Mouse (Mus musculus): Measurements from ENCODE around the gene Fam181a. TPM values are rescaled to one million over a fixed set of nuclear protein-coding genes. Genes with fewer than 3 reads are reported as not detected.

The Fam181a gene
- polyA plus RNA-seq, 1 experiment from 2014 or later = not detected

- no peaks in the 10 kb centered on the region for H3K9me3 ChIP-seq (ENCODE audit: control insufficient read depth, low read depth, low read length)
- 56% methylated on average over 14 of the region's 14 CpGs for WGBS
- H3K4me3 ChIP-seq (ENCODE audit: low read depth, low read length) = no peak overlapping the region
- no peak overlapping the region for H3K27ac ChIP-seq (ENCODE audit: low read length)
- no peak overlapping the region for H3K9ac ChIP-seq (replicated peaks; ENCODE audit: low read depth, low read length)
- no peaks in the 10 kb centered on the region for H3K36me3 ChIP-seq (ENCODE audit: control insufficient read depth, insufficient read depth, low read length)
- no peak overlapping the region for H3K4me2 ChIP-seq (replicated peaks; ENCODE audit: low read depth, low read length)
- no peaks in the 10 kb centered on the region for H3K4me1 ChIP-seq (ENCODE audit: control insufficient read depth, insufficient read depth, low read length)
- no peaks in the 10 kb centered on the region for H3K27me3 ChIP-seq (ENCODE audit: control insufficient read depth, insufficient read depth, low read length)
- ATAC-seq (ENCODE audit: insufficient number of reproducible peaks, insufficient read depth, low FRiP score, low read depth) = peak; percentile 54
Observed at GRCm38 (mm10) chr12:103338162-103338798, 27.5 kb downstream of the Fam181a start.

DNA sequence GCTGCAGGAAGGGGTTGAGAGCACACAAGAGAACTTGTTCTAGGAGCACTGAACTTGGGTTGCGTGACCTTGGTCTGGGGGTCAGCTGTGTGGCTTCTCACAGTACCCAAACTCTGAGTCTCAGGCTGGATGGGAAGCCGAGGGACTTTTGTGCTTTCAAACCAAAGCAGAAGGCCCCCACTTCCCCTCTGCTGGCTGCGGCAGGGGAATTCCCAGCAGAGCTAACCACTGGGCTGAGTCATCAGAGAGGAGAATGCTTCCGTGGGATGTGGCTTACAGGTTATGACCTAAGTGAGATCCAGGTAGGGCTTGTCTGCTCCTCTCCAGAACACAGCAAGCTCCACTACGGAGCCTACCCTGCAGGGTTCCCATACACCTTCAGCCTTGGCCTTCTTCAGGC lies 30.4 kb downstream of the Fam181a start:
- Histone ChIP-seq H3K27me3 (ENCODE audit: control insufficient read depth, insufficient read depth, low read length) (no peaks in the 10 kb centered on the region), H3K9ac (replicated peaks; ENCODE audit: low read depth, low read length) (no peak overlapping the region), H3K4me1 (ENCODE audit: control insufficient read depth, insufficient read depth, low read length) (no peaks in the 10 kb centered on the region), H3K9me3 (ENCODE audit: control insufficient read depth, low read depth, low read length) (no peaks in the 10 kb centered on the region), H3K27ac (ENCODE audit: low read length) (no peak overlapping the region), H3K4me2 (replicated peaks; ENCODE audit: low read depth, low read length) (no peak overlapping the region), H3K36me3 (ENCODE audit: control insufficient read depth, insufficient read depth, low read length) (no peaks in the 10 kb centered on the region), H3K4me3 (ENCODE audit: low read depth, low read length) (no peak overlapping the region)
- 80% methylated on average over 5 of the region's 5 CpGs for WGBS
- no peak for ATAC-seq (ENCODE audit: insufficient number of reproducible peaks, insufficient read depth, low FRiP score, low read depth)

- 75% methylated on average over 8 of the region's 8 CpGs for WGBS
- no peak overlapping the region for H3K4me2 ChIP-seq (replicated peaks; ENCODE audit: low read depth, low read length)
- no peak for ATAC-seq (ENCODE audit: insufficient number of reproducible peaks, insufficient read depth, low FRiP score, low read depth)
Observed at GRCm38 (mm10) chr12:103343456-103343855, 32.7 kb downstream of the Fam181a start.

GRCm38 (mm10) chr12:103344934-103345333 lies 34.2 kb downstream of the Fam181a start:
- H3K27ac ChIP-seq (ENCODE audit: low read length) = no peak overlapping the region

More at GRCm38 (mm10) chr12:103343456-103343855, 32.7 kb downstream of the Fam181a start:
- H3K27ac ChIP-seq (ENCODE audit: low read length) = no peak overlapping the region
- H3K27me3 ChIP-seq (ENCODE audit: control insufficient read depth, insufficient read depth, low read length) = no peaks in the 10 kb centered on the region
- no peak overlapping the region for H3K9ac ChIP-seq (replicated peaks; ENCODE audit: low read depth, low read length)
- H3K36me3 ChIP-seq (ENCODE audit: control insufficient read depth, insufficient read depth, low read length) = no peaks in the 10 kb centered on the region
- no peaks in the 10 kb centered on the region for H3K9me3 ChIP-seq (ENCODE audit: control insufficient read depth, low read depth, low read length)
- H3K4me1 ChIP-seq (ENCODE audit: control insufficient read depth, insufficient read depth, low read length) = no peaks in the 10 kb centered on the region
- no peak overlapping the region for H3K4me3 ChIP-seq (ENCODE audit: low read depth, low read length)

GRCm38 (mm10) chr12:103346945-103347344 lies 36.2 kb downstream of the Fam181a start:
- WGBS = 80% methylated on average over 8 of the region's 8 CpGs

More at GRCm38 (mm10) chr12:103344934-103345333, 34.2 kb downstream of the Fam181a start:
- ATAC-seq (ENCODE audit: insufficient number of reproducible peaks, insufficient read depth, low FRiP score, low read depth) = no peak
- H3K4me3 ChIP-seq (ENCODE audit: low read depth, low read length) = no peak overlapping the region
- H3K27me3 ChIP-seq (ENCODE audit: control insufficient read depth, insufficient read depth, low read length) = no peaks in the 10 kb centered on the region
- H3K4me1 ChIP-seq (ENCODE audit: control insufficient read depth, insufficient read depth, low read length) = no peaks in the 10 kb centered on the region
- no peak overlapping the region for H3K9ac ChIP-seq (replicated peaks; ENCODE audit: low read depth, low read length)
- no peaks in the 10 kb centered on the region for H3K36me3 ChIP-seq (ENCODE audit: control insufficient read depth, insufficient read depth, low read length)
- WGBS = 56% methylated on average over 7 of the region's 7 CpGs
- no peaks in the 10 kb centered on the region for H3K9me3 ChIP-seq (ENCODE audit: control insufficient read depth, low read depth, low read length)
- no peak overlapping the region for H3K4me2 ChIP-seq (replicated peaks; ENCODE audit: low read depth, low read length)

DNA sequence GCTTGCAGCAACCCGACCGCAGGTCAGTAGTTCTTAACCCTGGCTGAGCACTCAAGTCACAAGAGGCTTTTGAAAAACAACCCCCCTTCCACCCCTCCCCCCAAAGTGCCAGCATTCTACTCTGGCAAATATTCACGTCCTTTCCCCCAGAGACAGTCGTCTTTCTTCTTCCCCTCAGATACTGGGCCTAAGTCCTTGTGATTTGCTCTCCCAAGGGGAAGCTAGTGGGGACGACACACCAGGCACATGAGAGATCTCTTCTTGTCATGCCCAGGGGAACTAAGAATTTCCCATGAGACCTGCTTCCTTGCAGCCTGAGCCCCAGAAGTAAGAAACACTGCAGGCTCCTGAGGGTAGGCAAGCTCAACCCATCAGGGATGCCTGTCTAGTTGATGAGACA lies 36.6 kb downstream of the Fam181a start:
- H3K9me3 ChIP-seq (ENCODE audit: control insufficient read depth, low read depth, low read length) = no peaks in the 10 kb centered on the region
- H3K27ac ChIP-seq (ENCODE audit: low read length) = no peak overlapping the region
- ATAC-seq (ENCODE audit: insufficient number of reproducible peaks, insufficient read depth, low FRiP score, low read depth) = no peak
- no peak overlapping the region for H3K4me3 ChIP-seq (ENCODE audit: low read depth, low read length)
- H3K36me3 ChIP-seq (ENCODE audit: control insufficient read depth, insufficient read depth, low read length) = no peaks in the 10 kb centered on the region
- H3K27me3 ChIP-seq (ENCODE audit: control insufficient read depth, insufficient read depth, low read length) = no peaks in the 10 kb centered on the region
- H3K9ac ChIP-seq (replicated peaks; ENCODE audit: low read depth, low read length) = no peak overlapping the region
- WGBS = 63% methylated on average over 5 of the region's 5 CpGs
- no peak overlapping the region for H3K4me2 ChIP-seq (replicated peaks; ENCODE audit: low read depth, low read length)
- no peaks in the 10 kb centered on the region for H3K4me1 ChIP-seq (ENCODE audit: control insufficient read depth, insufficient read depth, low read length)

More at GRCm38 (mm10) chr12:103346945-103347344, 36.2 kb downstream of the Fam181a start:
- no peak for ATAC-seq (ENCODE audit: insufficient number of reproducible peaks, insufficient read depth, low FRiP score, low read depth)
- Histone ChIP-seq H3K36me3 (ENCODE audit: control insufficient read depth, insufficient read depth, low read length) (no peaks in the 10 kb centered on the region), H3K27me3 (ENCODE audit: control insufficient read depth, insufficient read depth, low read length) (no peaks in the 10 kb centered on the region), H3K9me3 (ENCODE audit: control insufficient read depth, low read depth, low read length) (no peaks in the 10 kb centered on the region), H3K27ac (ENCODE audit: low read length) (no peak overlapping the region), H3K9ac (replicated peaks; ENCODE audit: low read depth, low read length) (no peak overlapping the region), H3K4me3 (ENCODE audit: low read depth, low read length) (no peak overlapping the region), H3K4me2 (replicated peaks; ENCODE audit: low read depth, low read length) (no peak overlapping the region), H3K4me1 (ENCODE audit: control insufficient read depth, insufficient read depth, low read length) (no peaks in the 10 kb centered on the region)

DNA sequence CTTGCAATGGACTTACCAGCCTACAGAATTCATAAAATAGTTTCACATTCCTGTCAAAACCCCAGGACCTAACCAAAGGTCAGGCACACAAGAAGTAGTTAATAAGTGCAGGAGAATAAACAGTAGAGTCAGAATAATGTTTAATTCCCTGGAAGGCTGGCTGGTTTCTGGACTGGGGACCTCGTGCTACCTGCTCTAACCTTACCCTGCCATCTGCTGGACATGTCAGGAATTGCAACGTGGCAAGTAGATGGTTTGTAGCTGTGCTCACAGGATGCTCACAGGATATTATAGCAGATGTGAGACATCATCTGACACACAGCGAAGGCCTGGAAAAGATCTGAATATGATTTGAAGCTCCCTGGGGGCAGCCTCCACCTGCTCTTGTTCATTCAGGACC lies 37.7 kb downstream of the Fam181a start:
- no peaks in the 10 kb centered on the region for H3K9me3 ChIP-seq (ENCODE audit: control insufficient read depth, low read depth, low read length)
- H3K36me3 ChIP-seq (ENCODE audit: control insufficient read depth, insufficient read depth, low read length) = no peaks in the 10 kb centered on the region
- no peak overlapping the region for H3K27ac ChIP-seq (ENCODE audit: low read length)
- H3K4me2 ChIP-seq (replicated peaks; ENCODE audit: low read depth, low read length) = no peak overlapping the region
- no peak overlapping the region for H3K9ac ChIP-seq (replicated peaks; ENCODE audit: low read depth, low read length)
- no peaks in the 10 kb centered on the region for H3K27me3 ChIP-seq (ENCODE audit: control insufficient read depth, insufficient read depth, low read length)
- 1% methylated on average over 3 of the region's 3 CpGs for WGBS
- H3K4me1 ChIP-seq (ENCODE audit: control insufficient read depth, insufficient read depth, low read length) = no peaks in the 10 kb centered on the region
- no peak overlapping the region for H3K4me3 ChIP-seq (ENCODE audit: low read depth, low read length)
- ATAC-seq (ENCODE audit: insufficient number of reproducible peaks, insufficient read depth, low FRiP score, low read depth) = peak; percentile 31; the same call in 1 of the 2 replicates

DNA sequence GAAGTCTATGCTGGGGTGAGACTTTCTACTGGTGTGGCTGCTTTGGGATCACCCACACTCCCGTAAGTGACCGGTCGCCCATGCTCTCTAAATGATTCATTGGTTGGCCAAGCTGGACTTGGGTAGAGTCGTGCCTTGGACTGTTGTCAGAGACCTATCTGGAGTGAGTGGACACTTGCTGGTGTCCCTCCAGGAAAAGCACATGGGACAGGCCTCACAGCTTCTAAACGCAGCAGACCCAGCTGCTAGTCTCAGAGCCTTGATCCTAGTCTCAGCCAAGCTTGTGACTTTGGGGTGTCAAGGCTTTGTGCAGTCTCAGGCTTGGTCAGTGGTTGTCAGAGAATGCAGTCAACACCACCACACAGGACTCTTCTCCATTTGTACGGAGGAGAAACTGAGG lies 42.0 kb downstream of the Fam181a start:
- Histone ChIP-seq H3K9me3 (ENCODE audit: control insufficient read depth, low read depth, low read length) (no peaks in the 10 kb centered on the region), H3K27ac (ENCODE audit: low read length) (no peak overlapping the region), H3K27me3 (ENCODE audit: control insufficient read depth, insufficient read depth, low read length) (no peaks in the 10 kb centered on the region), H3K4me3 (ENCODE audit: low read depth, low read length) (no peak overlapping the region), H3K4me2 (replicated peaks; ENCODE audit: low read depth, low read length) (no peak overlapping the region), H3K36me3 (ENCODE audit: control insufficient read depth, insufficient read depth, low read length) (no peaks in the 10 kb centered on the region), H3K4me1 (ENCODE audit: control insufficient read depth, insufficient read depth, low read length) (no peaks in the 10 kb centered on the region), H3K9ac (replicated peaks; ENCODE audit: low read depth, low read length) (no peak overlapping the region)
- ATAC-seq (ENCODE audit: insufficient number of reproducible peaks, insufficient read depth, low FRiP score, low read depth) = no peak
- 85% methylated on average over 6 of the region's 6 CpGs for WGBS

- Histone ChIP-seq H3K4me2 (replicated peaks; ENCODE audit: low read depth, low read length) (peak overlapping the region; percentile 14; the same call in 1 of the 2 replicates), H3K9ac (replicated peaks; ENCODE audit: low read depth, low read length) (no peak overlapping the region), H3K4me3 (ENCODE audit: low read depth, low read length) (no peak overlapping the region), H3K27ac (ENCODE audit: low read length) (no peak overlapping the region), H3K27me3 (ENCODE audit: control insufficient read depth, insufficient read depth, low read length) (no peaks in the 10 kb centered on the region), H3K36me3 (ENCODE audit: control insufficient read depth, insufficient read depth, low read length) (no peaks in the 10 kb centered on the region), H3K4me1 (ENCODE audit: control insufficient read depth, insufficient read depth, low read length) (no peaks in the 10 kb centered on the region), H3K9me3 (ENCODE audit: control insufficient read depth, low read depth, low read length) (no peaks in the 10 kb centered on the region)
- no peak for ATAC-seq (ENCODE audit: insufficient number of reproducible peaks, insufficient read depth, low FRiP score, low read depth)
- 10% methylated on average over 5 of the region's 5 CpGs for WGBS
Observed at GRCm38 (mm10) chr12:103353538-103353937, 42.8 kb downstream of the Fam181a start.

All from stomach, embryonic 14.5 days (tissue).